Mouse (Mus musculus) thymus, adult 2 months (tissue): ENCODE data around the gene Stx6.

Source experiments
- CTCF ChIP-seq: fragments of 200-500 bp; IDR thresholded peaks from 2 replicates; pipeline ENCODE4 v1.5.1; 2012; ENCODE audit warnings: mild to moderate bottlenecking, control low read depth, low read length, moderate library complexity, borderline replicate concordance; ENCODE audit not compliant: control insufficient read depth, poor library complexity, insufficient read depth; ENCODE audit errors: extremely low read depth
- POLR2A ChIP-seq: fragments of 200-500 bp; IDR thresholded peaks from 2 replicates; pipeline ENCODE4 v1.6.1; 2012; ENCODE audit warnings: mild to moderate bottlenecking, low read length, control low read depth, moderate library complexity; ENCODE audit not compliant: control insufficient read depth, poor library complexity, insufficient read depth; ENCODE audit errors: extremely low read depth

GRCm38 (mm10) chr1:155145620-155146019 is 12.9 kb upstream of the Stx6 start:
- TF ChIP-seq CTCF (no peak), POLR2A (no peak)
